Mouse (Mus musculus) telencephalon, adult 2 months (tissue): ENCODE measurements at regions not wholly inside any gene's neighbourhood (a gene's known extent, or its start where the extent isn't known, plus 50 kb on each side); places are given as distances from the start of the nearest gene placed in this dataset.

Experiments
- DNase-seq: peaks from one replicate; pipeline ENCODE4 v3.0.0-alpha.2; 2011; ENCODE audit warnings: low read depth, low spot score

- no peak for DNase-seq
These were observed 358.4 kb upstream of the Kcnab2 start for GRCm38 (mm10) chr4:152836080-152836479.

GRCm38 (mm10) chr4:152834421-152835110 is 356.9 kb upstream of the Kcnab2 start:
- DNase-seq = no peak

DNA sequence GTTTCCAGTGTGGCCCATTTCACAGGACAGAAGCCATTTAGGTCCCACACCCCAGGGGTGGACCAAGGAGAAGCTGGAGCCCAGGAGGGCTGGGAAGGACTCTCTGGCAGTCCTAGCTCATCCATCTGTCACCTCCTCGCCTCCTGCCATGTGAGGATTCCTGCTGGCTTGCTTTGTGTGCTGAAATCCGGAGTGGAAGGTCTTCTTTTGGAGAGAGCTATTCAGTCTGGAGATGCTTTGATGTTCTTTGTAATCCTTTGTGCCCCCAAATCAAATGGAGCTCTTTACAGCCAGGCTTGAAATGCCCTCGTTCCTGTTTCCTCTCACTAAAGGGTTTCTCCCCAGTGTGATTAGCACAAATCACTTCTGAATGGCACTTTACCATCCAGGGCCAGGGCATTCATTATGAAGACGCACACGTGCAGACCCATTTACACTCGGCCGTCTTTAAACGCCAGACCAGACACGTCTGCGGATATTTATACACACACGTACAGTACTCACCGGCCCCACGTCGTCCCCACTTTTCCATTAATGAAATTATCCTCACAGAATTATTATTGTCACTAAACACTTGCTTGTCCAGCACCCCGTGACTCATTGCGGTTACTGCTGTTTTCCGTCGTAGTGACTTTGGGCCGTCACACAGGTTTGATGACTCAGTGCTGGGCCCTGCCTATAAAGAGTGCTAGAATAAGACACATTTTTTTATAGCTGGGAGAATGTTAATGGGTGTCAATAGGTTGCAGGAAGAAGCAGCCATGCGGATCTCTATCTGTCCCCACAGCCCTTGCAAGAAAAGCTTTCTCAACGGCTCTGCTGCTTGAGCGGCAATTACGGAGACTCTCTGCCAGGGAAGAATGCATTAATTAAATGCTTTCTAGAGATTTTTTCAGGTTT is 356.0 kb upstream of the Kcnab2 start:
- no peak for DNase-seq

GRCm38 (mm10) chr4:152832757-152833363 is 355.2 kb upstream of the Kcnab2 start:
- no peak for DNase-seq

DNA sequence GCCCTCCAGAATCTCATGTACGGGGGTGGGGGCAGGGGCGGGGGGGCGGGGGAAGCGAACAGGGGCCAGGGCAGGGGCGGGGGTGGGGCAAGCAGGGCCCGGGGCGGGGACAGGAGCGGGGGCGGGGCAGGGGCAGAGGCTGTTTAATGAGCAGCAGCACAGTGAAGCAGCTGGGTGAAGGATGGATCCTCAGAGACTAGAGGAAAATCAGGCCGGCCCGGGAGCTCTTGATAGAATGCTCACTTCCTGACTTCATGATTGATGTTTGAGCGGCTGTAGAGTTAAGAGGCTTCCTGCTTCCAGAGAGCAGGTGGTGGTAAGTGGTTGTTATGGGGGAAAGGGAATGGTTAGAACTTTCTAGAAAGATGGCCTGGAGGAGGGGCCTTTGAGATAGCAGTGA is 347.5 kb upstream of the Kcnab2 start:
- DNase-seq = no peak

DNA sequence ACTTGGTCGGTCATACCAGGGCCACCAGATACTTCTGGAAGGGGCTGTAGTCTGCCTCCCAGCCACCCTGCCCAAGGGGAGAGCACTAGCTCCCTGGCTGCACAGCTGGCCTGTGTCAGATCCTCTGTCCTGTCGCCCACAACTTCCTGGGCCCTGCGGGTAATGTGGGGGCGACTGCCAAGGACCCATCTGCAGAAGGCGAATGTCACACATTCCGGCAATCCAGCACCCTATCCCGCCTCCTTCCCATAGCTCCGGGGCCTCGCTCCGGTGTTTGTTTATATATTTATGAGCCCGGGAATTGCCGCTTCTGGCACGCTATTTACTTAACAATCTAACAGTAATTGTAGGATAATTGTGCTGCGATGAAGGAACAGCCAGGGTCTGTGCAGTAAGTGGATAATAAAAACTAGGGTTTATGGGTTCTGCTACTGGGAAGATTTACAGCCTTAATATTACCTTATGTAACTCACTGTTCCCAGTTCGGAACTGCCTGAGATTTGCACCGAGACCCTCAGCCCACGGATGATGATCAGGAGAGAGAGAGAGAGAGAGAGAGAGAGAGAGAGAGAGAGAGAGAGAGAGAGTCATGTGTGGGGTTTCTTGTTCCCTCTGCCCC is 338.6 kb upstream of the Kcnab2 start:
- no peak for DNase-seq

GRCm38 (mm10) chr4:152806611-152807010 is 328.9 kb upstream of the Kcnab2 start:
- no peak for DNase-seq

DNA sequence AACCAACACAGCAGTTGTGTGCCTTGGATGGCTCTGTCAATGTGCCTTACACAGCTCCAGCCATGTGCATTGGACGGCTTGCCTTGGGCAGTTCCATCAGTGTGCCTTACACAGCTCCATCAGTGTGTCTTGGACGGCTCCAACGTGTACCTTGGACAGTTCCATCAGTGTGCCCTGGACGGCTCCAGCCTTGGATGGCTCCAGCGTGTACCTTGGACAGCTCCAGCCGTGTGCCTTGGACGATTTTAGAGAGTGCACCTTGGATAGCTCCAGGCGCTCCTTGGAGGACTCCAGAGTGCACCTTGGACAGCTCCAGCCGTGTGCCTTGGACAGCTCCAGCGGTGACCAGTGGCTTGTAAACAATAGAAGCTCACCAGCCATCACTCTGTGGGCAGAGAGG is 321.7 kb upstream of the Kcnab2 start:
- no peak for DNase-seq

- DNase-seq = peak; percentile 53
These were observed 310.8 kb upstream of the Kcnab2 start for GRCm38 (mm10) chr4:152788431-152788830.

DNA sequence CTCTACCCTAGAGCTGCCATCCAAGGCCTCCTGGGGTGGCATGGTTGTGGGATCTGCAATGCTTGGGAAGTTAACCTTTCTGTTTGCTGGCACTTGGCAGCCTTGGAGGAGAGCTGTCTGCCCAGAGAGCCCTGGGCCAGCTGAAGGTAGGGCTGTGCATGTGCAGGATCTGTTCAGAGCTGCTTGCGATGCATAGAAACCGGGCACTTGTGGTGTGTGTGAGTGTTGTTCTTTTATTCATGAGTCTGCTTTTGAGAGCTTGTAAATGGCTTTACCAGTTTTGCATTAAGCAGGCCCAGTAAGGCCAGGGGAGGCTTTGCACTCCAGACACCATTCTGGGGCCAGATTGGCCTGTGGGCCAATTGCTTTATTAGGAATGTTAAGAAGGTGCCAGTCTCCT is 307.3 kb upstream of the Kcnab2 start:
- DNase-seq = no peak

GRCm38 (mm10) chr4:152779526-152779925 is 301.9 kb upstream of the Kcnab2 start:
- peak; percentile 58 for DNase-seq

- DNase-seq = no peak
These were observed 298.1 kb upstream of the Kcnab2 start for GRCm38 (mm10) chr4:152775801-152776200.

DNA sequence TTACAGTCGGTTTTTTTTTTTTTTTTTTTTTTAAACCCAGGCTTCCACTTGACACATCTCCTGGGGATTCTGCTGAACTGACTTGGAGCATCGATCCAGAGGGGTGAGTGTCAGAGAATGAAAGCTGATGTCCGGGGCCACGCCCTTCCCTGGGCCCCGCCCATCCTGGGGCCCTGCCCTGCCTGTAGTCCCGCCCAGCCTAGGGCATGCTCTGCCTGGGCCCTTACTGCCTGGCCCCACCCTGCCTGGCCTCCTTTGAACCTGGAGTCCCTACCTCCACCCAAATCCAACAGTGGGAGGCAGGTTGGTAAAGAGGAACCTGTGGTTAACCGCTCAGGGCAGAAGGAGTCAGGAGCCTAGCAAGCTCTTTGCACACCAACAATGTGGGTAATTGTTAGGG is 293.7 kb upstream of the Kcnab2 start:
- no peak for DNase-seq

DNA sequence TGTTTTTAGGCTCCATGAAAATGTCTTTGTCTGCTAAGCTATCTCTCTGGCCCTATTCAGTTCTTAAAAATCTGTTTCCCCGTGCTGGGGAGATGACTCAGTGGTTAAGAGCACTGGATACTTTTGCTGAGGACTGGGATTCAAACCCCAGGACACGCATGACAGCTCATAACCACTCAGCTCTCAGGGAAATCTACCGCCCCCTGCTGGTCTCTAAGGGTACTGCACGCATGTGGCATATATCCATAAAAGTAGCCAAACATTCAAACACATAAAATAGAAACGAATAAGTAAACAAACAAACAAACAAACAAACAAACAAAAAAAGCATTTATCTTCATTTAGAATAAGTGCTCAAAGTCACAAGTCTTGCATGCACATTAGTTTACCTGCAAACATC is 289.7 kb upstream of the Kcnab2 start:
- DNase-seq = no peak

GRCm38 (mm10) chr4:152763116-152763515 is 285.4 kb upstream of the Kcnab2 start:
- no peak for DNase-seq

DNA sequence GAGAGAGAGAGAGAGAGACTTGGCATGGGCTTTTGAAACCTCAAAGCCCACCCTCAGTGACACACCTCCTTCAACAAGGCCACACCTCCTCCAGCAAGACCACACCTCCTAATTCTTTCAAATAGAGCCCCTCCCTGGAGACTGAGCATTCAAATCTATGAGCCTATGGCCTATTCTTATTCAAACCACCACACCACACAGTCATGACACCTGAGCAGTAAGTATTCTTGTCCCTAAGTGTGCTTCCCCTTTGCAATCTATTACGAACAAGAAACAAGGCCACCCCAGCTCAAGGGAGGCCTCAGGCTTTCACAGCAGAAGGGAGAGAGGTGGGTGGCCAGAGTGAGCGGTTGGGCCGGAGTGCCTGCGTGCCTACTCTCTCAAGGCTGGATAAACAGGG is 284.9 kb upstream of the Kcnab2 start:
- no peak for DNase-seq

GRCm38 (mm10) chr4:152757191-152757590 is 279.5 kb upstream of the Kcnab2 start:
- no peak for DNase-seq

DNA sequence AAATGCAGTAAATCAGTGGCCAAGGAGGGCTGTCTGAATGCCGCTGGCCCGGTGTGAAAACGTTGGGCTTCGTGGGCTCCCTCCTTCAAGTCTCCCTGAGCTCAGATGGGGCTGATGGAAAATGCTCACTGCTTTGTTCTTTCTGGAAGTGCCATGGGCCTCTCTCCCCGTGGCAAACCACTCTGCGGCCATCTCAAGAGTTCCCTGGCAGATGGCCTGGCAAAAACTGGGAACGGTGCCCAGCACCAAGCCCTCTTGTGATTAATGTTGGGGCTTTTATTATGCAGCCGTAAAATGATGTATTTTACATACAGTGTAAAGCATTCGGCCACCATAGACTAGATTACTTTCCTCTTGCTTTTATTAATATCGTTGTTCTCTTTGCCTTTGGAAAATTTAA is 278.9 kb upstream of the Kcnab2 start:
- no peak for DNase-seq

DNA sequence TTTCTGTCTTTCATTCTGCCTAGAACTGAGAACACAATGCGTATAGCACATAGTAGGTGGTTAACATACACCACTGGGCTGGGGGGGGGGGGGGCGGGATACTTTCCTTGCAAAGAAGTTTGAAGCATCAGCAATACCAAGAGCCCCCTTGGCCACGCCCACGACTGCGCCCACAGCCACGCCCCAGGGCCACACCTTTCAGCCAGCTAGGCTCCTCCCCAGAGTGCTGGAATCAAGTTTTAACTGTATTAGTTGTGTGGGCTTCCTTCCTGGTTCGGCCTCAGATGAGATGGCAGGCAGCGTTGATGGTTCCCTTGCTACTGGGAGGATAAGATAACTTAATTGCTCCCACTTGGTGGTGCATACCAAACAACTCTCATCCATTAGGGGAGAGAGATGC is 278.1 kb upstream of the Kcnab2 start:
- no peak for DNase-seq

- no peak for DNase-seq
These were observed 266.7 kb upstream of the Kcnab2 start for GRCm38 (mm10) chr4:152744366-152744765.

- DNase-seq = no peak
These were observed 255.3 kb upstream of the Kcnab2 start for GRCm38 (mm10) chr4:152733017-152733416.

- peak; percentile 45 for DNase-seq
These were observed 254.3 kb upstream of the Kcnab2 start for GRCm38 (mm10) chr4:152731988-152732387.
